Mouse (Mus musculus) MEL (cell line): Measurements from ENCODE around the gene Nanos2. TPM values are rescaled to one million over a fixed set of nuclear protein-coding genes. Genes with fewer than 3 reads are reported as not detected.

Experiments used
- DNase-seq: peaks from one replicate; pipeline ENCODE4 v3.0.0; 2011; ENCODE audit warnings: low read depth, low spot score
- H3K27ac ChIP-seq: 2 replicates; pipeline ENCODE4 v1.5.1; 2012; ENCODE audit warnings: low read depth, mild to moderate bottlenecking, control low read depth, low read length, moderate library complexity; ENCODE audit not compliant: control insufficient read depth
- H3K27me3 ChIP-seq, 2 experiments: fragments of 150-350 bp in 1 of 2; sonication (generic) in 1 of 2; 2 replicates each; pipeline ENCODE4 v1.6.1; 2012; ENCODE audit warnings: low read length in 2 of 2, mild to moderate bottlenecking in 2 of 2, improper control_type of control experiment in 1 of 2, moderate library complexity in 1 of 2; ENCODE audit not compliant: insufficient read depth in 2 of 2, control insufficient read depth in 1 of 2
- H3K36me3 ChIP-seq, 2 experiments: 2 replicates each; pipeline ENCODE4 v1.6.1; 2012 to 2014; ENCODE audit warnings: low read length in 2 of 2, improper control_type of control experiment in 1 of 2, inconsistent platforms in 1 of 2, mild to moderate bottlenecking in 1 of 2; ENCODE audit not compliant: insufficient read depth in 2 of 2, control insufficient read depth in 1 of 2
- H3K4me1 ChIP-seq, 2 experiments: fragments of 150-350 bp in 1 of 2; sonication (generic) in 1 of 2; 2 replicates each; pipeline ENCODE4 v1.6.1; 2012; ENCODE audit warnings: low read length in 2 of 2, improper control_type of control experiment in 1 of 2, mild to moderate bottlenecking in 1 of 2; ENCODE audit not compliant: insufficient read depth in 2 of 2, control insufficient read depth in 1 of 2
- H3K4me3 ChIP-seq, 2 experiments: fragments of 150-350 bp in 1 of 2; sonication (generic) in 1 of 2; 2 replicates each; pipeline ENCODE4 v1.5.1; 2012; ENCODE audit warnings: low read depth in 2 of 2, low read length in 2 of 2, mild to moderate bottlenecking in 2 of 2, moderate library complexity in 2 of 2, control low read depth in 1 of 2, improper control_type of control experiment in 1 of 2; ENCODE audit not compliant: control insufficient read depth in 1 of 2, insufficient read depth in 1 of 2
- H3K79me2 ChIP-seq: 2 replicates; pipeline ENCODE4 v1.6.1; 2012; ENCODE audit warnings: mild to moderate bottlenecking, low read length, moderate library complexity; ENCODE audit not compliant: control insufficient read depth, poor library complexity, insufficient read depth
- H3K9ac ChIP-seq: 2 replicates; pipeline ENCODE4 v1.6.1; 2012; ENCODE audit warnings: low read depth, mild to moderate bottlenecking, control low read depth, low read length, moderate library complexity; ENCODE audit not compliant: control insufficient read depth, poor library complexity, severe bottlenecking
- H3K9me3 ChIP-seq: fragments of 150-350 bp; sonication (generic); replicated peaks from 2 replicates; pipeline ENCODE4 v1.6.1; 2012; ENCODE audit warnings: mild to moderate bottlenecking, low read length, improper control_type of control experiment, moderate library complexity; ENCODE audit not compliant: insufficient read depth
- BHLHE40 ChIP-seq: IDR thresholded peaks from 2 replicates; pipeline ENCODE4 v1.6.1; 2012; ENCODE audit warnings: low read depth, mild to moderate bottlenecking, inconsistent platforms, low read length, improper control_type of control experiment, borderline replicate concordance
- CHD1 ChIP-seq: IDR thresholded peaks from 2 replicates; pipeline ENCODE4 v1.6.1; 2012; ENCODE audit warnings: low read depth, mild to moderate bottlenecking, inconsistent platforms, low read length, improper control_type of control experiment
- CHD2 ChIP-seq: IDR thresholded peaks from 2 replicates; pipeline ENCODE4 v1.6.1; 2011; ENCODE audit warnings: low read length, improper control_type of control experiment
- CTCF ChIP-seq, 3 experiments: IDR thresholded peaks in 2 of 3; conservative IDR thresholded peaks in 1 of 3; 2 replicates each; pipeline ENCODE4 v1.5.1; 2011 to 2012; ENCODE audit warnings: low read length in 3 of 3, low read depth in 2 of 3, mild to moderate bottlenecking in 2 of 3, improper control_type of control experiment in 1 of 3, inconsistent platforms in 1 of 3, mixed read lengths in 1 of 3, moderate library complexity in 1 of 3; ENCODE audit not compliant: control insufficient read depth in 1 of 3, insufficient read depth in 1 of 3, poor library complexity in 1 of 3, severe bottlenecking in 1 of 3
- HCFC1 ChIP-seq: IDR thresholded peaks from 2 replicates; pipeline ENCODE4 v1.6.1; 2012; ENCODE audit warnings: low read depth, mild to moderate bottlenecking, inconsistent platforms, low read length, improper control_type of control experiment, moderate library complexity
- JUND ChIP-seq: IDR thresholded peaks from 2 replicates; pipeline ENCODE4 v1.6.1; 2011; ENCODE audit warnings: low read depth, mild to moderate bottlenecking, improper control_type of control experiment, low read length
- KAT2A ChIP-seq: conservative IDR thresholded peaks from 2 replicates; pipeline ENCODE4 v1.6.1; 2012; ENCODE audit warnings: low read depth, low read length, improper control_type of control experiment, inconsistent platforms
- MAX ChIP-seq: IDR thresholded peaks from 2 replicates; pipeline ENCODE4 v1.6.1; 2011; ENCODE audit warnings: low read length, improper control_type of control experiment
- MXI1 ChIP-seq: IDR thresholded peaks from 2 replicates; pipeline ENCODE4 v1.6.1; 2011; ENCODE audit warnings: mild to moderate bottlenecking, low read depth, low read length, improper control_type of control experiment
- MYB ChIP-seq: IDR thresholded peaks from 2 replicates; pipeline ENCODE4 v1.6.1; 2011; ENCODE audit warnings: mild to moderate bottlenecking, low read depth, low read length, improper control_type of control experiment
- POLR2A ChIP-seq, 2 experiments: IDR thresholded peaks; 2 replicates each; pipeline ENCODE4 v1.6.1; 2011 to 2012; ENCODE audit warnings: low read length in 2 of 2, mild to moderate bottlenecking in 2 of 2, control low read depth in 1 of 2, improper control_type of control experiment in 1 of 2, low read depth in 1 of 2, moderate library complexity in 1 of 2; ENCODE audit not compliant: control insufficient read depth in 1 of 2, insufficient read depth in 1 of 2, poor library complexity in 1 of 2
- POLR2AphosphoS2 ChIP-seq: IDR thresholded peaks from 2 replicates; pipeline ENCODE4 v1.6.1; 2011; ENCODE audit warnings: low read length, improper control_type of control experiment
- RAD21 ChIP-seq: IDR thresholded peaks from 2 replicates; pipeline ENCODE4 v1.6.1; 2011; ENCODE audit warnings: mild to moderate bottlenecking, low read depth, low read length, improper control_type of control experiment
- RCOR1 ChIP-seq: IDR thresholded peaks from 2 replicates; pipeline ENCODE4 v1.6.1; 2012; ENCODE audit warnings: low read depth, mild to moderate bottlenecking, inconsistent platforms, low read length, improper control_type of control experiment
- SIN3A ChIP-seq: IDR thresholded peaks from 2 replicates; pipeline ENCODE4 v1.6.1; 2012; ENCODE audit warnings: low read length, improper control_type of control experiment, inconsistent platforms
- SMC3 ChIP-seq: IDR thresholded peaks from 2 replicates; pipeline ENCODE4 v1.6.1; 2011; ENCODE audit warnings: low read depth, low read length, improper control_type of control experiment
- TCF12 ChIP-seq: IDR thresholded peaks from 2 replicates; pipeline ENCODE4 v1.6.1; 2014; ENCODE audit warnings: low read depth, mild to moderate bottlenecking, inconsistent platforms, low read length, improper control_type of control experiment, moderate library complexity
- UBTF ChIP-seq: IDR thresholded peaks from 2 replicates; pipeline ENCODE4 v1.6.1; 2012; ENCODE audit warnings: low read depth, mild to moderate bottlenecking, inconsistent platforms, low read length, improper control_type of control experiment, moderate library complexity, borderline replicate concordance; ENCODE audit not compliant: insufficient read depth
- USF2 ChIP-seq, 2 experiments: IDR thresholded peaks; 2 replicates each; pipeline ENCODE4 v1.6.1; 2011 to 2012; ENCODE audit warnings: improper control_type of control experiment in 2 of 2, low read length in 2 of 2, borderline replicate concordance in 1 of 2, inconsistent platforms in 1 of 2, low read depth in 1 of 2, mild to moderate bottlenecking in 1 of 2; ENCODE audit not compliant: insufficient read depth in 1 of 2
- ZKSCAN1 ChIP-seq: IDR thresholded peaks from 2 replicates; pipeline ENCODE4 v1.6.1; 2012; ENCODE audit warnings: low read depth, mild to moderate bottlenecking, inconsistent platforms, low read length, improper control_type of control experiment, moderate library complexity
- polyA plus RNA-seq, 2 experiments: library from polyadenylated mRNA; stranded (reverse) in 1 of 2; unstranded in 1 of 2; fragments of >175 nt in 1 of 2; fragments of >200 nt in 1 of 2; gene quantifications; 2 replicates each; pipeline versions ENCODE4 v1.2.1 to v1.2.4; 2012; ENCODE audit warnings: low replicate concordance in 2 of 2, low read depth in 1 of 2; ENCODE audit not compliant: insufficient read length in 2 of 2, insufficient read depth in 1 of 2, missing spikeins in 1 of 2
- total RNA-seq: library from RNA; depleted of rRNA; stranded (reverse); fragments of 300-350 nt; gene quantifications from 2 replicates; pipeline ENCODE4 v1.2.3, GENCODE M21; 2012

Nanos2 gene
- total and polyA plus RNA-seq, 3 experiments: not detected

GRCm38 (mm10) chr7:19004631-19005079 lies 17.5 kb downstream of the Nanos2 start:
- peaks cover 30% of the 10 kb centered on the region for H3K79me2 ChIP-seq
- H3K36me3 ChIP-seq: peaks cover 0 to 15% of the 10 kb centered on the region in 2 experiments; a peak in 3 of 4 replicates
- peaks cover 5 to 21% of the 10 kb centered on the region in 2 experiments; a peak in 3 of 4 replicates for H3K4me1 ChIP-seq
- H3K27me3 ChIP-seq: no peaks in the 10 kb centered on the region
- peak overlapping the region; percentile 62 for H3K27ac ChIP-seq
- peak; percentile 56 for DNase-seq
- peak overlapping the region; percentile 77 to 82 for H3K4me3 ChIP-seq
- H3K9me3 ChIP-seq: no peaks in the 10 kb centered on the region
- TF ChIP-seq HCFC1 (no peak), MAX (peak; percentile 67; the same call in 1 of the 2 replicates)
- peak overlapping the region; percentile 93 for H3K9ac ChIP-seq

GRCm38 (mm10) chr7:19005417-19006121 lies 18.4 kb downstream of the Nanos2 start:
- H3K4me3 ChIP-seq: peak overlapping the region in 1 of 2 experiments; percentile 82; a peak in 2 of 4 replicates
- no peaks in the 10 kb centered on the region for H3K27me3 ChIP-seq
- peak overlapping the region; percentile 93; the same call in 1 of the 2 replicates for H3K9ac ChIP-seq
- no peaks in the 10 kb centered on the region for H3K9me3 ChIP-seq
- no peak for TF ChIP-seq CHD2
- no peak for TF ChIP-seq UBTF
- no peak for TF ChIP-seq RCOR1
- no peak for TF ChIP-seq MAX
- no peak for TF ChIP-seq RAD21
- TF ChIP-seq ZKSCAN1: no peak
- no peak for TF ChIP-seq CTCF (IDR thresholded peaks at IDR 0.05 in 2 of 3, conservative IDR thresholded peaks at IDR 0.05 in 1 of 3; ENCODE audit: control insufficient read depth in 1 of 3, insufficient read depth in 1 of 3, low read depth in 2 of 3, low read length in 3 of 3, poor library complexity in 1 of 3, severe bottlenecking in 1 of 3)
- no peak for TF ChIP-seq SMC3
- no peak for TF ChIP-seq KAT2A
- TF ChIP-seq POLR2A (IDR thresholded peaks at IDR 0.05; ENCODE audit: control insufficient read depth in 1 of 2, insufficient read depth in 1 of 2, low read depth in 1 of 2, low read length in 2 of 2, poor library complexity in 1 of 2): no peak
- no peak for TF ChIP-seq JUND
- no peak for TF ChIP-seq POLR2AphosphoS2
- TF ChIP-seq USF2 (IDR thresholded peaks at IDR 0.05; ENCODE audit: borderline replicate concordance in 1 of 2, insufficient read depth in 1 of 2, low read depth in 1 of 2, low read length in 2 of 2): no peak
- TF ChIP-seq CHD1: no peak
- no peak for TF ChIP-seq MXI1
- no peak for TF ChIP-seq BHLHE40
- no peak for TF ChIP-seq MYB
- no peak; the same call in 1 of the 2 replicates for TF ChIP-seq SIN3A
- TF ChIP-seq TCF12: no peak
- peaks cover 26% of the 10 kb centered on the region for H3K79me2 ChIP-seq
- peaks cover 0 to 15% of the 10 kb centered on the region in 2 experiments; a peak in 3 of 4 replicates for H3K36me3 ChIP-seq
- no peak overlapping the region for H3K27ac ChIP-seq
- peaks cover 5 to 21% of the 10 kb centered on the region in 2 experiments; a peak in 3 of 4 replicates for H3K4me1 ChIP-seq
- DNase-seq: no peak
